Comparison of ENCODE assay signal across 16 mouse cellular contexts in the genomic region with DNA sequence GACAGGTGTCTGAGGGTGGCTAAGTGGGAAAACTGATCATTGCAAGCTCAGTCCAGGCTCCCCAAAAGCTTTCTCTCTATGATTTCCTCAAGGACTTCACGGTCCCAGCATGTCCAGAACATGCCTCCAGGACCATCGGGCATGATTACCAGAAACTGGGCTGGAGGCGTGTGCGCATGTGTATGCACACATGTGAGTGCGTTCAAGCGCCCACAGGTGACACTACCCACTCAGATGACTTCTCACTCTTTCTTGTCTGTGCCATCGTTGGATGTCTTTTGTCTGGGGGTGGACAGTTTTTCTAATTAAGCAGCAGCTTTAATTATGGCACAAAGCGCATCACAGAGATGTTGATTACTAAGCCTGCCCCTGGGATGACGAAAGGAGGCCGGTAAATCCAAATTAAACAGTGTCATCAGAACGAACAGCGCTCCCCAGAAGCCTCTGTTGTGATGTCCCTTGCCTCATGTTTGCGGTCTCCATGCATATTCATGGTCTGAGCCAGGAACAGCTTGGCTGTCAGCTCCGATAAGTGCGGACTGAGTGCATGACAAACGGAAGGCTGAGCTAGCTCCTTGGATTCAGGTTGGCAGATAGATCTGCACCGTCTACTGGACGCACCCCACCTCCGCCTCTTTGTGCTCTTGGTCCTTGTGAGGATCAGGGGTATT. TPM values are rescaled to one million over a fixed set of nuclear protein-coding genes. Genes with fewer than 3 reads are reported as not detected.
DNase-seq lines count a peak whose midpoint lies in the region; ATAC-seq lines count a peak whose summit lies in the region.
"Had no signal": no experiment of that assay in that cellular context is flagged by ENCODE, and none has a peak within 500 bp of the region (broad histone marks: within the 10 kb centered on the region; RNA-seq: fewer than 3 reads in every experiment).

No protein-coding gene starts in this region.

- no peaks in the 10 kb centered on the region for H3K36me3 ChIP-seq in neural tube, embryonic 13.5 days
- H3K36me3 ChIP-seq in neural tube, embryonic 15.5 days, result no peaks in the 10 kb centered on the region
- H3K36me3 ChIP-seq in hindbrain, embryonic 14.5 days (replicated peaks; ENCODE audit: control insufficient read depth, insufficient read depth), result 0 out of 2 replicates have a peak, but pooled peaks cover 3% of the 10 kb centered on the region
- H3K36me3 ChIP-seq: G1E; limb, embryonic 12.5 days had no signal

- no peak overlapping the region for H3K4me3 ChIP-seq in neural tube, embryonic 13.5 days
- no peak overlapping the region for H3K4me3 ChIP-seq in neural tube, embryonic 15.5 days (replicated peaks)
- no peak overlapping the region for H3K4me3 ChIP-seq in hindbrain, embryonic 14.5 days (replicated peaks; ENCODE audit: low read length)
- H3K4me3 ChIP-seq: limb, embryonic 12.5 days; megakaryocyte, embryonic 14.5 days had no signal

- H3K4me1 ChIP-seq in neural tube, embryonic 13.5 days (replicated peaks), result peaks cover 13% of the 10 kb centered on the region
- H3K4me1 ChIP-seq in neural tube, embryonic 15.5 days, result peaks cover 10% of the 10 kb centered on the region; the same call in 1 of the 2 replicates
- peaks cover 11% of the 10 kb centered on the region; the same call in 1 of the 2 replicates for H3K4me1 ChIP-seq in hindbrain, embryonic 14.5 days (replicated peaks; ENCODE audit: control insufficient read depth, insufficient read depth, low read length)
- H3K4me1 ChIP-seq: limb, embryonic 12.5 days had no signal

- DNase-seq in cerebellum, postnatal 10 days, result peak; percentile 74 to 78
- DNase-seq in hindbrain, embryonic 14.5 days (ENCODE audit: low spot score), result peak; percentile 41
- DNase-seq in right cerebral cortex, postnatal 4 days, result peak; percentile 18
- no peak for DNase-seq in Muller cell, postnatal 12 days (ENCODE audit: inconsistent ontology term)
- no peak for DNase-seq in lung, postnatal 25 days (ENCODE audit: low spot score)
- DNase-seq: liver, postnatal 0 days; spleen, adult 18-20 months had no signal

- H3K27me3 ChIP-seq in neural tube, embryonic 13.5 days, result peaks cover 4% of the 10 kb centered on the region; the same call in 1 of the 2 replicates
- H3K27me3 ChIP-seq in neural tube, embryonic 15.5 days (replicated peaks), result 0 out of 2 replicates have a peak, but pooled peaks cover 3% of the 10 kb centered on the region
- H3K27me3 ChIP-seq in hindbrain, embryonic 14.5 days (ENCODE audit: control insufficient read depth, insufficient read depth, low read length), result no peaks in the 10 kb centered on the region; the same call in 1 of the 2 replicates
- H3K27me3 ChIP-seq: limb, embryonic 12.5 days had no signal

- no peak overlapping the region for H3K9ac ChIP-seq in neural tube, embryonic 13.5 days
- H3K9ac ChIP-seq in neural tube, embryonic 15.5 days (replicated peaks), result no peak overlapping the region
- H3K9ac ChIP-seq in hindbrain, embryonic 14.5 days, result no peak overlapping the region
- H3K9ac ChIP-seq: limb, embryonic 12.5 days; liver, postnatal 0 days had no signal

- WGBS in neural tube, embryonic 13.5 days, result 61% methylated on average over 19 of the region's 19 CpGs
- WGBS in neural tube, embryonic 15.5 days, result 53% methylated on average over 19 of the region's 19 CpGs
- 50% methylated on average over 19 of the region's 19 CpGs for WGBS in hindbrain, embryonic 14.5 days

- no peaks in the 10 kb centered on the region for H3K9me3 ChIP-seq in neural tube, embryonic 13.5 days
- H3K9me3 ChIP-seq in neural tube, embryonic 15.5 days (replicated peaks), result no peaks in the 10 kb centered on the region
- H3K9me3 ChIP-seq in hindbrain, embryonic 14.5 days (ENCODE audit: control insufficient read depth, low read length), result no peaks in the 10 kb centered on the region
- H3K9me3 ChIP-seq: G1E; limb, embryonic 12.5 days; megakaryocyte, embryonic 14.5 days had no signal

- H3K27ac ChIP-seq in neural tube, embryonic 13.5 days (replicated peaks), result no peak overlapping the region
- H3K27ac ChIP-seq in neural tube, embryonic 15.5 days (replicated peaks), result no peak overlapping the region
- H3K27ac ChIP-seq in hindbrain, embryonic 14.5 days, result peak overlapping the region; percentile 57; the same call in 1 of the 2 replicates
- H3K27ac ChIP-seq: limb, embryonic 12.5 days had no signal

- H3K4me2 ChIP-seq in neural tube, embryonic 13.5 days, result no peak overlapping the region
- H3K4me2 ChIP-seq in neural tube, embryonic 15.5 days, result no peak overlapping the region
- no peak overlapping the region for H3K4me2 ChIP-seq in hindbrain, embryonic 14.5 days (replicated peaks)
- H3K4me2 ChIP-seq: limb, embryonic 12.5 days had no signal

- no peak for ATAC-seq in cerebellum, adult (ENCODE audit: insufficient number of reproducible peaks, low FRiP score, low TSS enrichment)
- peak; percentile 62; the same call in 1 of the 2 replicates for ATAC-seq in neural tube, embryonic 13.5 days (ENCODE audit: low read depth)
- ATAC-seq in neural tube, embryonic 15.5 days (ENCODE audit: low FRiP score), result no peak
- ATAC-seq in hindbrain, embryonic 14.5 days (ENCODE audit: low FRiP score), result peak; percentile 45; the same call in 1 of the 2 replicates
- ATAC-seq: activated CD4-positive, CD25-positive, alpha-beta regulatory T cell, adult 4 months; intestine, embryonic 16.5 days; liver, postnatal 0 days had no signal

RNA-seq across cellular contexts. Expression of a gene that starts 36.5 kb away (rescaled TPM):
- polyA plus RNA-seq in neural tube, embryonic 13.5 days (2015; fragmentation: Nextera tagmentation; extraction: Ambion mirVana), result 15.9 and 17.8 TPM in 2 replicates
- 19.4 and 23.3 TPM in 2 replicates for polyA plus RNA-seq in neural tube, embryonic 15.5 days (2015; fragmentation: Nextera tagmentation; extraction: Ambion mirVana)
- polyA plus RNA-seq in hindbrain, embryonic 14.5 days (2014; fragmentation: Nextera tagmentation; extraction: Ambion mirVana), result 23.9 and 26.9 TPM in 2 replicates
- polyA plus RNA-seq: G1E; heart, postnatal 0 days had no signal

Comparison
In these comparisons a context has a peak if more than half of its experiments do, and no peak if none do; other contexts are left out.
1. ATAC-seq: peak in neural tube, embryonic 13.5 days (single experiment) and hindbrain, embryonic 14.5 days (single experiment); none in cerebellum, adult (single experiment) and neural tube, embryonic 15.5 days (single experiment).
2. DNase-seq: peak in cerebellum, postnatal 10 days (2 of 2), hindbrain, embryonic 14.5 days (single experiment) and right cerebral cortex, postnatal 4 days (single experiment); none in Muller cell, postnatal 12 days (single experiment) and lung, postnatal 25 days (single experiment).